11 mouse cellular contexts compared by ENCODE assay signal in the genomic region with DNA sequence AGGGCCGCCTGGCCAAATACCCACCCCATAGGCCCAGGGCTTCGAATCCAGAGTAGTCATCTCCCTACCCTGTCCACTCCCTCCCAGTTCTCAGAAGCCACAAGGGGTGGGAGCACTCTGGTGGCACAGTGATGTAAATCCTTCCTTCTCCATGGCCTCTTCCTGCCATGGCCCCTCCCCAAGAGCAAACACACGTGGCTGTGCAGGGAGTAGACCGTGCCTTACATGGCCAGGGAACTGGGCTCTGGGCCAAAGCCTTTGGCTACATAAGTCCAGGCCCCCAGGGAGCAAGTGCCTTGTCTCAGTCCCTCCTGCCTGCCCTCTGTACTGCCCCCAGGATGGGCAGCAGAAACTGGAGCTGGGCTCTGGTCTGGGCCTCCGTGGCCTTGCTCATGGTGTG. TPM values are rescaled to one million over a fixed set of nuclear protein-coding genes. Genes with fewer than 3 reads are reported as not detected.
DNase-seq lines count a peak whose midpoint lies in the region; ATAC-seq and TF ChIP-seq lines count a peak whose summit lies in the region.
"Had no signal": no experiment of that assay in that cellular context is flagged by ENCODE, and none has a peak within 500 bp of the region (broad histone marks: within the 10 kb centered on the region; RNA-seq: fewer than 3 reads in every experiment).

Gene Muc5b (plus strand): TSS at position 292 of the 400 bp plus-strand sequence.

- 44% methylated on average over 5 of the region's 5 CpGs for WGBS in heart, embryonic 13.5 days
- WGBS in heart, adult 2 months = 59% methylated on average over 5 of the region's 5 CpGs
- WGBS in liver, embryonic 12.5 days (ENCODE audit: insufficient replicate concordance) = 40% methylated on average over 5 of the region's 5 CpGs
- 72% methylated on average over 5 of the region's 5 CpGs for WGBS in liver, embryonic 11.5 days

- peaks cover 46% of the 10 kb centered on the region for H3K4me1 ChIP-seq in heart, embryonic 13.5 days
- peaks cover 2% of the 10 kb centered on the region; the same call in 1 of the 2 replicates for H3K4me1 ChIP-seq in heart, adult 2 months (ENCODE audit: control insufficient read depth, insufficient read depth, low read length)
- H3K4me1 ChIP-seq in liver, embryonic 12.5 days = peaks cover 9% of the 10 kb centered on the region; the same call in 1 of the 2 replicates
- H3K4me1 ChIP-seq in liver, embryonic 11.5 days (replicated peaks; ENCODE audit: control insufficient read depth, insufficient read depth, low read length) = no peaks in the 10 kb centered on the region

- DNase-seq in heart, adult 2 months = no peak
- no peak for DNase-seq in liver, embryonic 11.5 days (ENCODE audit: low spot score)
- DNase-seq in lung, postnatal 25 days (ENCODE audit: low spot score) = peak; percentile 41
- DNase-seq in spleen, postnatal 10 days (ENCODE audit: low spot score in 2 of 2) = no peak
- DNase-seq in urinary bladder, adult 18-20 months (ENCODE audit: low spot score in 2 of 2) = no peak
- DNase-seq: cerebellum, adult 11 months had no signal

- no peak within 1 kb of the TSS for H3K4me2 ChIP-seq in heart, embryonic 13.5 days
- no peak within 1 kb of the TSS for H3K4me2 ChIP-seq in liver, embryonic 12.5 days
- H3K4me2 ChIP-seq in liver, embryonic 11.5 days = no peak within 1 kb of the TSS

- intact Hi-C loops in heart, adult 2 months (cut with DNase I) = no loop called here

- no peaks in the 10 kb centered on the region for H3K9me3 ChIP-seq in heart, embryonic 13.5 days
- H3K9me3 ChIP-seq in liver, embryonic 12.5 days (replicated peaks) = no peaks in the 10 kb centered on the region
- H3K9me3 ChIP-seq in liver, embryonic 11.5 days (ENCODE audit: control insufficient read depth, low read length) = no peaks in the 10 kb centered on the region

- TF ChIP-seq EP300 in heart, adult 2 months (IDR thresholded peaks at IDR 0.05; ENCODE audit: insufficient read depth, low read depth, low read length) = no peak

- peak; percentile 7; the same call in 1 of the 2 replicates for ATAC-seq in heart, embryonic 13.5 days (ENCODE audit: extremely low read depth, insufficient number of reproducible peaks, low FRiP score, low TSS enrichment)
- 0 out of 2 replicates have a peak, but pooled peaks have one; percentile 32 for ATAC-seq in liver, embryonic 12.5 days
- no peak for ATAC-seq in liver, embryonic 11.5 days (replicated peaks; ENCODE audit: low FRiP score)
- peak; percentile 41 for ATAC-seq in granulocyte monocyte progenitor cell, adult 5-6 weeks (replicated peaks; ENCODE audit: poor library complexity, severe bottlenecking)
- ATAC-seq: CD4-positive, CD25-positive, alpha-beta regulatory T cell, adult 4 months had no signal

- H3K27me3 ChIP-seq in heart, embryonic 13.5 days (replicated peaks) = peaks cover 25% of the 10 kb centered on the region
- H3K27me3 ChIP-seq in heart, adult 2 months (ENCODE audit: control insufficient read depth, insufficient read depth, low read length) = no peaks in the 10 kb centered on the region
- peaks cover 23% of the 10 kb centered on the region for H3K27me3 ChIP-seq in liver, embryonic 12.5 days (replicated peaks)
- H3K27me3 ChIP-seq in liver, embryonic 11.5 days (replicated peaks; ENCODE audit: control insufficient read depth, insufficient read depth, low read length) = no peaks in the 10 kb centered on the region

- no peaks in the 10 kb centered on the region for H3K79me2 ChIP-seq in heart, adult 2 months (replicated peaks; ENCODE audit: control insufficient read depth, insufficient read depth, low read length)

- H3K4me3 ChIP-seq in heart, embryonic 13.5 days = no peak within 1 kb of the TSS
- H3K4me3 ChIP-seq in heart, adult 2 months = no peak within 1 kb of the TSS
- no peak within 1 kb of the TSS for H3K4me3 ChIP-seq in liver, embryonic 12.5 days
- H3K4me3 ChIP-seq in liver, embryonic 11.5 days (ENCODE audit: low read depth, low read length) = no peak within 1 kb of the TSS

- no peaks in the 10 kb centered on the region for H3K36me3 ChIP-seq in heart, embryonic 13.5 days
- H3K36me3 ChIP-seq in heart, adult 2 months (ENCODE audit: control insufficient read depth, insufficient read depth, low read length) = no peaks in the 10 kb centered on the region
- H3K36me3 ChIP-seq in liver, embryonic 12.5 days = no peaks in the 10 kb centered on the region
- no peaks in the 10 kb centered on the region for H3K36me3 ChIP-seq in liver, embryonic 11.5 days (ENCODE audit: control insufficient read depth, insufficient read depth, low read length)

- no peak for TF ChIP-seq POLR2A in heart, adult 2 months (IDR thresholded peaks at IDR 0.05; ENCODE audit: insufficient read depth, low read depth, low read length)

- TF ChIP-seq CTCF in heart, adult 2 months (IDR thresholded peaks at IDR 0.05) = no peak

- H3K9ac ChIP-seq in heart, embryonic 13.5 days = no peak within 1 kb of the TSS
- H3K9ac ChIP-seq in heart, adult 2 months (ENCODE audit: low read depth, low read length) = no peak within 1 kb of the TSS
- no peak within 1 kb of the TSS for H3K9ac ChIP-seq in liver, embryonic 12.5 days
- no peak within 1 kb of the TSS for H3K9ac ChIP-seq in liver, embryonic 11.5 days (ENCODE audit: low read depth, low read length)

- H3K27ac ChIP-seq in heart, embryonic 13.5 days (replicated peaks) = no peak within 1 kb of the TSS
- no peak within 1 kb of the TSS for H3K27ac ChIP-seq in heart, adult 2 months
- H3K27ac ChIP-seq in liver, embryonic 12.5 days = no peak within 1 kb of the TSS
- H3K27ac ChIP-seq in liver, embryonic 11.5 days (ENCODE audit: low read depth, low read length) = no peak within 1 kb of the TSS

RNA-seq across cellular contexts. Expression of gene Muc5b, which starts in this region (rescaled TPM):
- 0.03 and 0.05 TPM in 2 replicates for polyA plus RNA-seq in heart, embryonic 13.5 days (2015; fragmentation: Nextera tagmentation; extraction: Ambion mirVana)
- not detected for total RNA-seq in heart, adult 2 months (2021)
- polyA plus RNA-seq in heart, adult 2 months (2012; rRNA removed) = 4.9 TPM in 1 of 2 replicates, not detected in the other
- 0.01 TPM in 1 of 2 replicates, not detected in the other for polyA plus RNA-seq in liver, embryonic 12.5 days (2016; fragmentation: Nextera tagmentation; extraction: Ambion mirVana)
- polyA plus RNA-seq in liver, embryonic 11.5 days (2014; fragmentation: Nextera tagmentation; extraction: Ambion mirVana) = not detected in 2 replicates
- total RNA-seq in granulocyte monocyte progenitor cell, adult 5-6 weeks (2014; fragmentation: Nextera tagmentation) = 0.04 and 0.21 TPM in 2 replicates
- under 0.01 TPM in 2 replicates for total RNA-seq in granulocyte monocyte progenitor cell, adult 5-6 weeks (2017)
- total RNA-seq: left cerebral cortex, adult 18-20 months had no signal
- polyA plus RNA-seq: CD4-positive, CD25-positive, alpha-beta regulatory T cell, adult 4 months had no signal

Comparison
In these comparisons a context has a peak if more than half of its experiments do, and no peak if none do; other contexts are left out.
1. Peak in ATAC-seq in heart, embryonic 13.5 days; RNA of the gene not detected or under 1 TPM.
2. Peak in ATAC-seq in liver, embryonic 12.5 days; RNA of the gene not detected or under 1 TPM.
3. Peak in ATAC-seq in granulocyte monocyte progenitor cell, adult 5-6 weeks; RNA of the gene not detected or under 1 TPM.